Mouse (Mus musculus): ENCODE results near the gene Meaf6. TPM values are rescaled to one million over a fixed set of nuclear protein-coding genes. Genes with fewer than 3 reads are reported as not detected.

Gene Meaf6
- polyA plus RNA-seq (2012; rRNA removed), result 12.4 and 16.9 TPM in 2 replicates

DNA sequence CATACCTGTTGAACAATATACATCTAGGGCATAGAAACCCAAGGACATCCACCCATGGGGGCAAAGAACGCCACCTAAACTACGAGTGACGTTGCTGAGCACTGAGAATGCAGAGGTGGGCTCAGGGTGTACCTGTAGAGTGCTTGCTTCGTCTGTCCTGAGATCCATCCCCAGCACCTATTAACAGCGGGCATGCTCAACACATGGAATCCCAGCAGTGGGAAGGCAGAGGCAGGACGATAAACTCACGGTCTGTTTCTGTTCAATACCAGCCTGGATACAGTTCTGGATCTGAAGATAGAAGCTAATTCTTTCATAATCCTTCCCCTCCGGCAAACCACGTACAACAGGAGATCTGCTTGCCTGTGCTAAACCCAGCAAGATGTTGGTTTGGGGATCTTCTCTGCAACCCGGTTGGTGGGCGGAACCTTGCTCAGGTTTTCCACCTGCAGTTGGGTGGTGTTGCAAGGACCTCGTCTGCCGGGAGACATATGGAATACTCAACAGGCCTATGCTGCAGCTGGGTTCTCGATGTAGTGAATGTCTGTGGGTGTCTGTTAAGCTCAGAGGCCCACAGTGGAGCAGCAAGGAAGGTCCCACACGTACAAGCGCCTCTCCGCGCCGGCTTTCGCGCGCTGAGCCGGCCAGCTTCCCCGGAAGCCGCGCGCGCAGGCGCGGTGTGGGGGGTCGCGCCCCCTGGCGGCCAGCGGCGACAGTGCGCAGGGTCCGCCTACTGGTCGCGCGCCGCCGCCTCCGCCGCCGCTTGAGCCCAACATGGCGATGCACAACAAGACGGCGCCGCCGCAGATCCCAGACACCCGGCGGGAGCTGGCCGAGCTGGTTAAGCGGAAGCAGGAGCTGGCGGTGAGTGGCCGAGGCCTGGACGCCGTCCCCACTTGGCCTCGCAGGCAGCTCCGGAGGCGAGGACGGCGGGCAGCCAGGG, at the start of gene Meaf6:
TSS of gene Meaf6 (plus strand) at position 732 of the 943 bp plus-strand sequence.

GRCm38 (mm10) chr4:125065517-125066307, 19.2 kb upstream of the Meaf6 start, which contains the start of gene Dnali1:
Dnali1 (minus strand) TSS chr4:125065703.

GRCm38 (mm10) chr4:125066490-125067370, 18.2 kb upstream of the Meaf6 start, which contains the start of gene Snip1:
Snip1 (plus strand) TSS chr4:125066672.

GRCm38 (mm10) chr4:125127305-125128084, 42.6 kb downstream of the Meaf6 start, which contains the start of gene Zc3h12a:
Zc3h12a (minus strand) TSS chr4:125127840.

Other genes with a start within 250 kb of the Meaf6 start
- 19.6 and 27.2 TPM in 2 replicates for gene Yrdc, start 234.5 kb upstream of the Meaf6 start, polyA plus RNA-seq (2012; rRNA removed)
- gene 1110065P20Rik, start 233.9 kb upstream of the Meaf6 start, polyA plus RNA-seq (2012; rRNA removed), result 9.4 and 10.3 TPM in 2 replicates
- gene Maneal, start 223.0 kb upstream of the Meaf6 start, polyA plus RNA-seq (2012; rRNA removed), result 0.01 and 0.03 TPM in 2 replicates
- 0.01 TPM in 1 of 2 replicates, not detected in the other for gene Epha10, start 204.2 kb upstream of the Meaf6 start, polyA plus RNA-seq (2012; rRNA removed)
- gene 9930104L06Rik, start 148.1 kb upstream of the Meaf6 start, polyA plus RNA-seq (2012; rRNA removed), result 5.5 and 7.0 TPM in 2 replicates
- gene Cdca8, start 145.8 kb upstream of the Meaf6 start, polyA plus RNA-seq (2012; rRNA removed), result 62.8 and 68.2 TPM in 2 replicates
- 0.75 and 0.92 TPM in 2 replicates for gene Rspo1, start 98.7 kb upstream of the Meaf6 start, polyA plus RNA-seq (2012; rRNA removed)
- 29.5 and 31.3 TPM in 2 replicates for gene Gnl2, start 68.5 kb upstream of the Meaf6 start, polyA plus RNA-seq (2012; rRNA removed)
- gene Dnali1, start 19.4 kb upstream of the Meaf6 start, polyA plus RNA-seq (2012; rRNA removed), result 0.01 TPM in 1 of 2 replicates, not detected in the other
- 8.4 and 10.2 TPM in 2 replicates for gene Snip1, start 18.5 kb upstream of the Meaf6 start, polyA plus RNA-seq (2012; rRNA removed)
- gene Zc3h12a, start 42.7 kb downstream of the Meaf6 start, polyA plus RNA-seq (2012; rRNA removed), result 0.85 and 0.89 TPM in 2 replicates

Data from liver, embryonic 14 days (tissue).